Mouse (Mus musculus) megakaryocyte, adult 5-6 weeks (primary cell): ENCODE data around the gene Poc5. TPM values are rescaled to one million over a fixed set of nuclear protein-coding genes. Genes with fewer than 3 reads are reported as not detected.

Experiments
- ATAC-seq: 2 replicates; pipeline ENCODE4 v1.8.0; 2016; ENCODE audit warnings: mild to moderate bottlenecking, inconsistent platforms; ENCODE audit not compliant: poor library complexity, severe bottlenecking
- total RNA-seq, 2 experiments: library from RNA; stranded (forward) in 1 of 2; stranded (reverse) in 1 of 2; fragments of 153-499, 151-499 nt in 1 of 2; fragments of 221-1000, 200-1000 nt in 1 of 2; gene quantifications; 2 replicates each; pipeline versions ENCODE4 v1.2.3 to v1.2.4; 2015 to 2017

The Poc5 gene
- total RNA-seq (2015), result 10.5 and 15.6 TPM in 2 replicates
- 11.4 and 11.7 TPM in 2 replicates for total RNA-seq (2017)

DNA sequence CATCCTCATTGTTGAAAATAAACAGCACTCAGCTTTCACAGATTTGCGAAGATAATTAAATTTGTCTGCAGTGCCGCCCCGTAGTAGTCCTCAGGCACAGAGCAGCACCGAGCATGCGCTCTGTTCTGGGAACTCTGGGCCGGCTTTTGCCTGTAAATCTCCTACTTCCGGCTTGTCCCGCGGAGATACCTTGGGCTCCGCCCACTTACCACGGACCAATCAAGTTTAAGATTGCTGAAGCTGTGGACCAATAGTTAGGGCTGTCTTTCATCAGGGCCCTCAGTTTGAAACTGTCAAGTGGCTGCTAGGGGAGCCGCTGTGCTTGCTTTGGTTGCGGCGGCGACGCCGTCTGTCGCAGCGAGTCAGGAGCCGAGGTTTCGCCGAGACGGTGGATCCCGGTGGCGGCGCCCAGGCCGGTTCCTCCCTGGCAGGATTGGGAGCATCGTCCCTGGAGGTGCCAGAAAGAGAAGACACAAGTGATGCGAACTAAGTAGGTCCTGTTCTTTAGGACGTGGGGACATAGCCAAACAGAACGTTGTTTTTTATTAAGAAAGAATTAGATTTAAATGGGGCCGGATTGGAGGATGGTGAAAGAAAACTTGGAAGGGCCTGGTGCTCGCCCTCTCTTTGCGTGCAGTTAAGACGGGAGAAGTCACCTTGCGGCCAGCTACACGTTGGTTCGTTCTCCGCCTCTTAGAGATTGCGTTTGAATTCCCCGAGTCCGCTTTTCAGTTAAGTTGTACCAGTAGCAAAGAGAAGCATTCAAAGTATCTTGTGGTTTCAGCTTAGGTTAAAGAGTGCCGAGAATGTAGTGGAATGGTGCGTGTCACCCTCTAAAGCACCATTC is at the start of gene Poc5:
Gene Poc5, plus strand, starts transcription at position 253 of the 847 bp plus-strand sequence.
- peak; percentile 98 for ATAC-seq

GRCm38 (mm10) chr13:96341461-96341860 is 46.6 kb upstream of the Poc5 start:
- no peak for ATAC-seq

DNA sequence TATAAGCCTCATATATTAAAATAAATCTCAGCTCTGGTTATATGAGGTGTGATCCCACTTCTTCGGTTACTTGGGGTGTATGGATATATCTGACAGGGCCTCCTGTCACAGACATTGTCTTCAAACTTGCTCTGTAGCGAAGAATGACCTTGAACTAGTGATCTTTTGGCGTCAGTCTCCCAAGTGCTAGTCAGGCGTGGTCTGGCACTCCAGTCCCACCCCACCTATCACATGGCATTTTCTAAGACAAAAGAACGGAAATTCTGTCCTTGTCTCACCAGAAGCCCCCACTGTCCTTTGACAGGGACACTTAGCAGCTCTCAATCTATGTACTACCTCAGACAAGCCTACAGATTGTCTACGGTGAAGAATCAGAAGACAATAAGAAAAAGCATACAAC is 43.3 kb upstream of the Poc5 start:
- ATAC-seq, result no peak

- ATAC-seq, result no peak
Observed at GRCm38 (mm10) chr13:96346581-96346980, 41.5 kb upstream of the Poc5 start.

- no peak for ATAC-seq
Observed at GRCm38 (mm10) chr13:96350207-96350606, 37.9 kb upstream of the Poc5 start.

GRCm38 (mm10) chr13:96351264-96351663 is 36.8 kb upstream of the Poc5 start:
- ATAC-seq, result no peak

- peak; percentile 44; the same call in 1 of the 2 replicates for ATAC-seq
Observed at GRCm38 (mm10) chr13:96375519-96375918, 12.6 kb upstream of the Poc5 start.

GRCm38 (mm10) chr13:96376871-96377270 is 11.2 kb upstream of the Poc5 start:
- ATAC-seq, result no peak

DNA sequence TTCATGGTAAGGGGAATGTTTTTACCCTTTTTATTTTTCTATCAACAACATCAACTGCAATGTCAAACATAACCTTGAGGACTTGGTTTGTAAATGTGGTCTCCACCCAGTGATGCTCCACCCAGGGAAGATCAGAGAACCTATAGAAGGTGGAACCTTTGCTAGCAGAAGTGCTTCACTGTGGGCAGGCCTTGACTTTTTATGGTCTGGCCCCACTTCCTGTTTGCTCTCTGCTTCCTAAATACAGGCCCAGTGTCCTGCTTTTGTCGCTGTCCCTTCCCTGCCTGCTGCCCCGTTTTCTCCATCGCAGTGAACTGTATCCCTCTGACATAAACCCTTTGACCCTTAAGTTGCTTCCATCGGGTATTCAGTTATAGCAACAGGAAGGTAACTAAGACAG is 10.2 kb upstream of the Poc5 start:
- ATAC-seq, result peak; percentile 64

DNA sequence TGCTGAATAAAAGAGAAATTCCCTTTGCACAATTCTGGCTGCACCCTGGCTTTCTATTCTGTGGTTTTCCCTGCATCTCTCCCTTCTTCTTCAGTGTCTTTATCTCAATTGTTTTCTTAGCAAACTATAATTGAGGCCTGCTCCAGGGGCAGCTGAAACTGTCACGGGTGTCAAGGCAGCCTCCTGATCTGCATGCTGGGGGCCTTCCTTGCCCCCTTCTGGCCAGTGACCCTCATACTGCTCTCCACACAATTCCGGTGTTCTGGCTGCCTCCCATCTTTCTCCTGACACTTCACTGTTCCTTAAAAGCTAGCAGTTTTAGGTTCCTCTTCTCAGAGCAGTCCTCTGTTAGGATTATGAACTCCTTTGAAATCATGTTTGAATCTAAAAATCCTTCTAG is 1.2 kb downstream of the Poc5 start:
- no peak for ATAC-seq

GRCm38 (mm10) chr13:96401251-96401650 is 13.2 kb downstream of the Poc5 start:
- ATAC-seq, result no peak

DNA sequence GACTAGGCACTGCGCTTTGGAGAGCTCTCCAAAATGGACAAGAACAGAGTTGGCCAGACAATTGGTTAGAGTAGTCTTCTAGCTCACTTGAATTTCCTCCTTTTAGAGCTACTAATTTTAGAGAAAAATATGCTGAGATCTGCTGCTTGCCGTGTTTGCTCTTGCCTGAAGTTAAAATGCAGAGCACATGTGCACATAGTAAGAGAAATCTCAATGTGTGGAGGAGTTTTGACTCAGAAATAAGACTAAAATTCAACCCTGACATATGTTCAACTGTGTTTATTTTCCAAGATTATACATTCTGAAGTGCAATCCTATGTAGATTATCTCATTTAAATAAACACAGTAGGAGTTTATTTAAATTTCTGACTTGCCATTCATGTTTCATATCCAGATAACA is 17.4 kb downstream of the Poc5 start:
- no peak for ATAC-seq

DNA sequence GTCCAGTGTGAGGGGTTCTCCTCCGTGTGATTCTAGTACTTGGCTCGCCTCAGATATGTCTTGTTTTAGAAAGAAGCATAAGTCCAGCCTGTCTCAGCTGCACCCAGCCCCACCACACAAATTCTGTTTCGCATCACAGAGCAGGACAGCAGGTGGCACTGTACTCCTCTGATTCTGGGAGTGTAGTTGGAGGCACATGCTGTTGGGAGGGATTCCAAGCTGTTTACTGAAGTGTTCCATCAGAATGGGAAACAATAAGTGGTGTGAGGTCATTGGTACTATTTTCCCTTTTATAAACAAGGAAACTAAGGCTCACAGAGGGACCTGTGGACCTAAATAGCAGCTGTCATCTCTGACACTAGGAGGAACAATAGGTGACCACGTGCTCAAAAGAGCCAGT is 18.9 kb downstream of the Poc5 start:
- ATAC-seq, result no peak

- ATAC-seq, result no peak
Observed at GRCm38 (mm10) chr13:96408786-96409185, 20.7 kb downstream of the Poc5 start.

DNA sequence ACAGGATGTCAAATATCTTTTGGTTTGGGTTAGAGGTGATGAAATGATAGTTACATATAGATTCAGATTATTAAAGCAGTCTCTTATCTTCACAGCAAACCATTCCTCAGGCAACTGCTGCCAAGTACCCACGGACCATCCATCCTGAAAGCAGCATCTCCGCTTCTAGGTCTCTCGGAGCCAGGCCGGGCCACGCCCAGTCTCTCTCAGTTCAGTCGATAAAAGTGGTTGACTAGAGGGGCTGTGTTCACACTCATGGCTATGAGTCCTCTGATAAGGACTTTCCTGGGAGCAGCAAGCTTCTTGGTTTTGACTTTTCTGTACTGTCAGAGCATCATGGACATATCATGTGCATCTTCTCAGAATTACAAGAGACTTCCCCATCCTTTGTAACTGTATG is 26.3 kb downstream of the Poc5 start:
- ATAC-seq, result no peak

GRCm38 (mm10) chr13:96416380-96416779 is 28.3 kb downstream of the Poc5 start:
- ATAC-seq, result no peak

DNA sequence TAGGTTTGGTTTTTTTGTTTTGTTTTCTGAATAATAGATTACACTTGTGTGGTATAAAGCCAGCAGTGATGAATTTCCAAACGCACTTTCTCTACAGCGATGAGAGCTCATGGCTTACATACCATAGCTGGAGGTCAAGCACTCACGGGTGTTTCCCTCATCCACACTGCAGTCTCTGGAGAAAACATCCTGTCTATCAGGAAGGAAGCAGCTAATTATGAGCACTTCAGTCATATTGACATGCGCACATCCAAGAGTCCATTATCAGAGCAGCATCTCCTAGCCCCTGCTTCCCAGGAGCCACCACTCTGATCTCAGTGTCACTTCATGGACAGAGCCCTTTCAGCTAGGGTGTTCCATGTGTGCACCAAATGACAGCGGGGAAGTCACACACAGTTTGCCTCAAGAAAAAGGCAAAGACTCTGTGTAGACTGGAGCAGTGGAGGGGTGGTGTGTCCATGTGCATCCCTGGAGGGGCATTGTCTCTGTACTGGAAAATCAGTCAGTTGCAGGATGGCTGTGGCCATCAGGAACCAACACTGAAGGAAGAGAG is 29.2 kb downstream of the Poc5 start:
- ATAC-seq, result no peak

- ATAC-seq, result no peak
Observed at GRCm38 (mm10) chr13:96418487-96418886, 30.4 kb downstream of the Poc5 start.

DNA sequence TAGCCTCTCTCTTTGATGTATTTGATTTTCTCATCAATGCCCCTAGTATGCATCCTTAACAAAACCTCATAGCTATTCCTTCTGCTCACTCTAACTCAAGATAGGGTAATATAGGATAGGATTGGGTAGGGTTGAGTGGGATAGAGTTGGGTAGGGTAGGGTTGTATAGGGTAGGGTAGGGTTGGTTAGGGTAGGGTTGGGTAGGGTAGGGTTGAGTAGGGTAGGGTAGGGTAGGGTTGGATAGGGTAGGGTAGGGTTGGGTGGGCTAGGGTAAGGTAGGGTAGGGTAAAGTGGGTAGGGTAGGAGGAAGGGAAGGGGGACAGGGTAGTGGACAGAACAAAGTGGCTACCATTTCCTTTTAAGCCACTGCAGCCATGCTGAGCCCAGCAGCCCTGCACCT is 33.1 kb downstream of the Poc5 start:
- no peak for ATAC-seq

GRCm38 (mm10) chr13:96424496-96425274 is 36.6 kb downstream of the Poc5 start:
- ATAC-seq, result no peak

DNA sequence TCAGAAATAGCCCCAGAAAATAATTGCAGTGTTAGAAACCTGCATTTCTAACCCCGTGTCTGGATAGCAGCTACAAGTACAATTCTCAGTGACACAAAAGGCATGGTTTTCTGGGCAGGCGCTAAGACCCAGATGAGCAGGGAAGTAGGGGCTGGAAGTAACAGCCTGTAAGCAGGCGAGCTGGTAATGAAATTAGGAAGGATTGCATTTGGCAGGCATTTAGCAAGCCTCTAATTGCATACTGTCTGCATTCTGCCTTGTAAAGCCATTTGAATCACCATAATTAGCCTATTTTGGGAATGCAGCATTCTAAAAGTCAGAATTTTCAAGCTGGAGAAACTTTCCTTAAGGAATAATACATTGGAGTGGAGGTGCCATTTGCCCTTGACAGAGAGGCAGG is 38.0 kb downstream of the Poc5 start:
- no peak for ATAC-seq

- no peak for ATAC-seq
Observed at GRCm38 (mm10) chr13:96428531-96428930, 40.4 kb downstream of the Poc5 start.
